Mouse (Mus musculus): ENCODE data around the gene Amigo1.

DNA sequence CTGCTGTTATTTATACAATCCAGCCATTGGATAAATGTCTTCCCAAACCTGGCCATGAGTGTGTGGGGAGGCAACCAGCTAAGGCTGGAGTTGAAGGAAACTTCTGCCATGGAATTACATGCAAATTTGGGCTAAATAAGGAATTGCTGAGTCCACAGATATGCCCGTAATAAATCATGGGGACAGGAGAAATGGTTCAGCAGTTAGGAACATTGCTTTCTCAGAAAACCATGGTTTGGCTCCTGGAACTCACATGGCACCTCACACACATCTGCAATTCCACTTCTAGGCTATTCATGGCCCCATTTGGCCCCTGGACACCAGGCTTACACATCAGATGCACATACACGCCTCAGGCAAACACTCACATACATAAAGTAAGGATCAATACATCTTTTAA lies 41.4 kb downstream of the Amigo1 start:
- TF ChIP-seq POLR2A (IDR thresholded peaks at IDR 0.05; ENCODE audit: low read depth, low read length) (no peak), CTCF (IDR thresholded peaks at IDR 0.05; ENCODE audit: extremely low read depth, insufficient read depth, insufficient read length, insufficient replicate concordance) (no peak)
